Comparison of ENCODE assay signal across 26 mouse cellular contexts in the genomic region with DNA sequence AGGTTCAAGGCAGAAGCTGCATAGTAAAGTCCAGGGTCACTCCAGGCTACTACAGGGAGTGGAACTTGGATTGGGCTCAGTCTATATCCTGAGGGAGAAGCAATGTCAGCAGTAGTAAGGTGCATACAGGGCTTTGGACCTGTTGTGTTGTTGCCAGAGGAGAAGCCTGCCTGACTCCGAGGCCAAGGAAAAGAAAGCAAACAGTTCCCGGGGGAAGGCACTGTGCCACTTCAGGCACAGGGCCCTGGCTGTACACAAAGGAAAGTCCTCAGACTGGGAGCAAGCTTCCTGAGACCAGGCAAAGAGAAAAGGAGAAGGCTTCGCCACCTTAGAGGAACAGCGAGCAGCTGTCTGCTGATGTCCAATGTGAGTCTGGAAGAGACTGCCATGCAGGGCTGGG. TPM values are rescaled to one million over a fixed set of nuclear protein-coding genes. Genes with fewer than 3 reads are reported as not detected.
A peak's percentile ranks its signal among the peaks of the same experiment; 100 is the strongest.
DNase-seq lines count a peak whose midpoint lies in the region; ATAC-seq and TF ChIP-seq lines count a peak whose summit lies in the region.
"Had no signal": no experiment of that assay in that cellular context is flagged by ENCODE, and none has a peak within 500 bp of the region (broad histone marks: within the 10 kb centered on the region; RNA-seq: fewer than 3 reads in every experiment).

No protein-coding gene starts in this region.

- peaks cover 13% of the 10 kb centered on the region for H3K4me1 ChIP-seq in cerebellum, adult 2 months (ENCODE audit: control insufficient read depth, insufficient read depth, low read length)
- H3K4me1 ChIP-seq in lung, embryonic 15.5 days, result peaks cover 27% of the 10 kb centered on the region; the same call in 1 of the 2 replicates
- H3K4me1 ChIP-seq in cortical plate, adult 2 months (ENCODE audit: control insufficient read depth, insufficient read depth, low read length), result no peaks in the 10 kb centered on the region
- H3K4me1 ChIP-seq: liver, embryonic 12.5 days had no signal

- H3K36me3 ChIP-seq in lung, embryonic 15.5 days, result 0 out of 2 replicates have a peak, but pooled peaks cover 5% of the 10 kb centered on the region
- H3K36me3 ChIP-seq: forebrain, embryonic 10.5 days; G1E; liver, embryonic 12.5 days had no signal

- H3K4me3 ChIP-seq in cerebellum, adult 2 months (replicated peaks; ENCODE audit: insufficient read depth, low read depth, low read length), result no peak overlapping the region
- no peak overlapping the region for H3K4me3 ChIP-seq in lung, embryonic 15.5 days
- no peak overlapping the region for H3K4me3 ChIP-seq in cortical plate, adult 2 months (ENCODE audit: insufficient read depth, low read length)
- H3K4me3 ChIP-seq: forebrain, embryonic 10.5 days; heart, embryonic 10.5 days; liver, embryonic 12.5 days had no signal

- no peaks in the 10 kb centered on the region for H3K27me3 ChIP-seq in cerebellum, adult 2 months (ENCODE audit: control insufficient read depth, insufficient read depth, low read length)
- no peaks in the 10 kb centered on the region for H3K27me3 ChIP-seq in lung, embryonic 15.5 days
- H3K27me3 ChIP-seq: liver, embryonic 12.5 days; Patski had no signal

- TF ChIP-seq POLR2A in cerebellum, adult 2 months (IDR thresholded peaks at IDR 0.05; ENCODE audit: borderline replicate concordance, insufficient read depth, low read length), result no peak
- no peak for TF ChIP-seq POLR2A in cortical plate, adult 2 months (IDR thresholded peaks at IDR 0.05; ENCODE audit: extremely low read depth, insufficient read depth, low read length)

- 30% methylated on average over 4 of the region's 4 CpGs for WGBS in cerebellum, adult 2 months
- WGBS in lung, embryonic 15.5 days, result 42% methylated on average over 4 of the region's 4 CpGs

- H3K27ac ChIP-seq in cerebellum, adult 2 months (ENCODE audit: insufficient read depth, low read length), result peak overlapping the region; percentile 10; the same call in 1 of the 2 replicates
- peak overlapping the region; percentile 37; the same call in 1 of the 2 replicates for H3K27ac ChIP-seq in lung, embryonic 15.5 days
- peak overlapping the region; percentile 24; the same call in 1 of the 2 replicates for H3K27ac ChIP-seq in cortical plate, adult 2 months (ENCODE audit: insufficient read depth, low read length)
- H3K27ac ChIP-seq: forebrain, embryonic 10.5 days; heart, embryonic 10.5 days; hindbrain, embryonic 14.5 days; liver, embryonic 12.5 days; macrophage had no signal

- no peaks in the 10 kb centered on the region for H3K9me3 ChIP-seq in lung, embryonic 15.5 days
- H3K9me3 ChIP-seq: forebrain, embryonic 10.5 days; heart, embryonic 10.5 days; liver, embryonic 12.5 days had no signal

- H3K4me2 ChIP-seq in lung, embryonic 15.5 days, result no peak overlapping the region
- H3K4me2 ChIP-seq: hindbrain, embryonic 14.5 days; liver, embryonic 12.5 days; midbrain, embryonic 11.5 days had no signal

- no peak overlapping the region for H3K9ac ChIP-seq in lung, embryonic 15.5 days
- H3K9ac ChIP-seq: hindbrain, embryonic 14.5 days; liver, embryonic 12.5 days had no signal

- peak in 1 of 2 experiments; percentile 58 for DNase-seq in cerebellum, adult 2 months
- DNase-seq in cerebellum, postnatal 36 days, result no peak
- DNase-seq in lung, postnatal 4 days, result no peak
- peak; percentile 20 for DNase-seq in lung, postnatal 25 days (ENCODE audit: low spot score)
- DNase-seq in urinary bladder, postnatal 10 days (ENCODE audit: low spot score), result no peak
- DNase-seq in thymus, postnatal 14 days, result no peak
- DNase-seq: adrenal gland, postnatal 36 days; B cell, adult 2 months; gastrocnemius, postnatal 10 days; heart, postnatal 4 days; kidney, adult 18-20 months; kidney, postnatal 4 days; right cerebral cortex, postnatal 25 days; thymus, adult 2 months had no signal

- ATAC-seq in lung, embryonic 15.5 days (ENCODE audit: borderline replicate concordance, extremely low read depth, low FRiP score, low TSS enrichment), result no peak
- ATAC-seq: forebrain, embryonic 16.5 days; inflammation-experienced regulatory T-cells, adult 6 months; liver, embryonic 12.5 days; Patski had no signal

- no peak for TF ChIP-seq CTCF in cerebellum, adult 2 months (IDR thresholded peaks at IDR 0.05; ENCODE audit: borderline replicate concordance, insufficient read depth, low read depth, low read length)
- no peak for TF ChIP-seq CTCF in cortical plate, adult 2 months (IDR thresholded peaks at IDR 0.05; ENCODE audit: extremely low read depth, insufficient read depth, low read length)

RNA-seq across cellular contexts. Expression of gene Daam2, which starts 18.1 kb away (rescaled TPM):
- 54.4 TPM in 2 replicates for polyA plus RNA-seq in cerebellum, adult 2 months (2012; rRNA removed)
- 14.0 and 15.8 TPM in 2 replicates for polyA plus RNA-seq in lung, embryonic 15.5 days (2015; fragmentation: Nextera tagmentation; extraction: Ambion mirVana)
- 38.3 and 40.9 TPM in 2 replicates for polyA plus RNA-seq in cortical plate, adult 2 months (2012; rRNA removed)
- polyA plus RNA-seq: G1E; inflammation-experienced regulatory T-cells, adult 6 months had no signal
